Mouse (Mus musculus) spleen, adult 2 months (tissue): ENCODE measurements around the gene Tmem88b.

Experiments used
- CTCF ChIP-seq: fragments of 200-500 bp; IDR thresholded peaks from 2 replicates; pipeline ENCODE4 v1.5.1; 2011; ENCODE audit warnings: mild to moderate bottlenecking, inconsistent platforms; ENCODE audit not compliant: insufficient read depth, insufficient read length, insufficient replicate concordance; ENCODE audit errors: extremely low read depth
- POLR2A ChIP-seq: fragments of 200-500 bp; IDR thresholded peaks from 2 replicates; pipeline ENCODE4 v1.6.1; 2011; ENCODE audit warnings: low read depth, low read length, inconsistent platforms

GRCm38 (mm10) chr4:155744474-155744873 lies 41.2 kb downstream of the Tmem88b start:
- TF ChIP-seq CTCF (no peak), POLR2A (no peak)
